11 mouse cellular contexts compared by ENCODE assay signal in genomic region chr13:13960211-13960610, GRCm38 (mm10).
"Had no signal": no experiment of that assay in that cellular context is flagged by ENCODE, and none has a peak within 500 bp of the region (broad histone marks: within the 10 kb centered on the region; RNA-seq: fewer than 3 reads in every experiment).

No protein-coding gene starts in this region.

- DNase-seq: kidney, postnatal 14 days; kidney, postnatal 4 days; left cerebral cortex, postnatal 4 days; liver, postnatal 0 days; lung, embryonic 14.5 days; lung, postnatal 36 days; retina, postnatal 1 day; right cerebral cortex, postnatal 25 days; thymus, adult 2 months; thymus, postnatal 14 days; thymus, postnatal 4 days had no signal
